13 mouse cellular contexts compared by ENCODE assay signal in the genomic region with DNA sequence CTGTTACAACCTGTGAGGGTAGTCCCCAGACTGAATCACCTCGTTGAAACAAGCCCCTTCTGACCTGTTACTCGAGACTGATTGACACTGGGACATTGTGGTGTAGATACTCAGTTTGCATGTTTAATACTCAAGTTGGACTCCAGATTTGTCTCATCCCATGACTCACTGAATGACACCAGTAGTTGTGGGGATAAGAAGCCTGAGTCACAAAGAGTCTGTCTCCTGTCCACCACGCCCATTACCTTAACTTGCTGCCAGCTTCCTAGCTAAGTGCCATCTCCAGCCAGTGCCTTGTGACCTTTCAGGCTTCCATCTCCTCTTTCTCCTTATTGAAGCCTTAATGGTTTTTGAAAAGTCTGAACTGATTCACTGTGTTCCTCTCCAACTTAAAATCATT.
"Had no signal": no experiment of that assay in that cellular context is flagged by ENCODE, and none has a peak within 500 bp of the region (broad histone marks: within the 10 kb centered on the region; RNA-seq: fewer than 3 reads in every experiment).

No protein-coding gene starts in this region.

- H3K4me3 ChIP-seq: kidney, embryonic 15.5 days; limb, embryonic 15.5 days; liver, embryonic 12.5 days; midbrain, embryonic 13.5 days; neural tube, embryonic 12.5 days had no signal

- DNase-seq: kidney, adult 2 months; kidney, postnatal 14 days; layer of hippocampus, postnatal 36 days; lung, embryonic 14.5 days; lung, postnatal 14 days; thymus, adult 2 months; thymus, postnatal 25 days had no signal

- H3K27me3 ChIP-seq: kidney, embryonic 15.5 days; limb, embryonic 15.5 days; neural tube, embryonic 12.5 days had no signal

- H3K36me3 ChIP-seq: kidney, embryonic 15.5 days; limb, embryonic 15.5 days; liver, embryonic 12.5 days; midbrain, embryonic 13.5 days; neural tube, embryonic 12.5 days had no signal

- H3K27ac ChIP-seq: kidney, embryonic 15.5 days; limb, embryonic 15.5 days; liver, embryonic 12.5 days; macrophage; midbrain, embryonic 13.5 days; neural tube, embryonic 12.5 days had no signal

- H3K9me3 ChIP-seq: kidney, embryonic 15.5 days; limb, embryonic 15.5 days; liver, embryonic 12.5 days; midbrain, embryonic 13.5 days; neural tube, embryonic 12.5 days had no signal

- H3K9ac ChIP-seq: kidney, embryonic 15.5 days; limb, embryonic 15.5 days; liver, embryonic 12.5 days; lung, embryonic 14.5 days; midbrain, embryonic 13.5 days; neural tube, embryonic 12.5 days had no signal

- ATAC-seq: liver, embryonic 12.5 days; midbrain, embryonic 13.5 days had no signal

- H3K4me2 ChIP-seq: kidney, embryonic 15.5 days; limb, embryonic 15.5 days; liver, embryonic 12.5 days; lung, embryonic 14.5 days; midbrain, embryonic 13.5 days; neural tube, embryonic 12.5 days had no signal
